Mouse (Mus musculus): Measurements from ENCODE around the gene Lrif1. TPM values are rescaled to one million over a fixed set of nuclear protein-coding genes. Genes with fewer than 3 reads are reported as not detected.

Gene Lrif1
- polyA plus RNA-seq, 1 experiment from 2014 or later, result 13.3 TPM

Other genes with a start within 250 kb of the Lrif1 start
- 4.0 and 7.4 TPM in 2 replicates for gene Dennd2d, start 202.6 kb upstream of the Lrif1 start, polyA plus RNA-seq (2015; fragmentation: Nextera tagmentation; extraction: Ambion mirVana)
- gene Dram2, start 137.2 kb upstream of the Lrif1 start, polyA plus RNA-seq (2015; fragmentation: Nextera tagmentation; extraction: Ambion mirVana), result 73.8 and 80.1 TPM in 2 replicates
- gene Cept1, start 137.2 kb upstream of the Lrif1 start, polyA plus RNA-seq (2015; fragmentation: Nextera tagmentation; extraction: Ambion mirVana), result 34.8 and 35.1 TPM in 2 replicates
- gene Cd53, start 105.2 kb downstream of the Lrif1 start, polyA plus RNA-seq (2015; fragmentation: Nextera tagmentation; extraction: Ambion mirVana), result 9.3 and 13.5 TPM in 2 replicates
- not detected in 2 replicates for gene Olfr266, start 141.3 kb downstream of the Lrif1 start, polyA plus RNA-seq (2015; fragmentation: Nextera tagmentation; extraction: Ambion mirVana)